Mouse (Mus musculus) myocyte (in vitro differentiated cells): ENCODE results near the gene Arl16. TPM values are rescaled to one million over a fixed set of nuclear protein-coding genes. Genes with fewer than 3 reads are reported as not detected.

Experiments used
- H3K27me3 ChIP-seq: one replicate; pipeline ENCODE4 v1.6.1; 2011; ENCODE audit not compliant: control insufficient read depth, insufficient read depth, insufficient read length
- H3K36me3 ChIP-seq: one replicate; pipeline ENCODE4 v1.6.1; 2011; ENCODE audit not compliant: control insufficient read depth, insufficient read depth
- H3K4me2 ChIP-seq: one replicate; pipeline ENCODE4 v1.6.1; 2011; ENCODE audit warnings: low read depth, control low read depth
- H3K4me3 ChIP-seq: one replicate; pipeline ENCODE4 v1.5.1; 2011; ENCODE audit warnings: mild to moderate bottlenecking, control low read depth, moderate library complexity
- H3K79me2 ChIP-seq: one replicate; pipeline ENCODE4 v1.6.1; 2011; ENCODE audit not compliant: control insufficient read depth, insufficient read depth
- H3ac ChIP-seq: one replicate; pipeline ENCODE4 v1.6.1; 2011; ENCODE audit not compliant: control insufficient read depth, insufficient read length
- CEBPB ChIP-seq: IDR thresholded peaks from 2 replicates; pipeline ENCODE4 v1.6.1; 2011; ENCODE audit warnings: mild to moderate bottlenecking, moderate library complexity; ENCODE audit not compliant: poor library complexity, insufficient read depth, severe bottlenecking
- E2F4 ChIP-seq: IDR thresholded peaks from one replicate; pipeline ENCODE4 v1.6.1; 2011; ENCODE audit warnings: mild to moderate bottlenecking, control low read depth, moderate library complexity; ENCODE audit not compliant: insufficient read depth
- MAX ChIP-seq: IDR thresholded peaks from one replicate; pipeline ENCODE4 v1.6.1; 2011; ENCODE audit warnings: low read depth, mild to moderate bottlenecking, control low read depth
- MYOD1 ChIP-seq, 3 experiments: IDR thresholded peaks; one replicate each; pipeline ENCODE4 v1.6.1; 2011; ENCODE audit warnings: control low read depth in 2 of 3, low read depth in 2 of 3, mild to moderate bottlenecking in 2 of 3, moderate library complexity in 1 of 3; ENCODE audit not compliant: insufficient read length in 2 of 3, control insufficient read depth in 1 of 3
- MYOG ChIP-seq, 3 experiments: IDR thresholded peaks; one replicate each; pipeline ENCODE4 v1.6.1; 2011; ENCODE audit warnings: control low read depth in 2 of 3, low read depth in 2 of 3, mild to moderate bottlenecking in 2 of 3; ENCODE audit not compliant: insufficient read length in 2 of 3, control insufficient read depth in 1 of 3, insufficient read depth in 1 of 3
- POLR2A ChIP-seq: IDR thresholded peaks from one replicate; pipeline ENCODE4 v1.6.1; 2011; ENCODE audit warnings: low read depth, mild to moderate bottlenecking, control low read depth, moderate library complexity; ENCODE audit not compliant: insufficient read length
- POLR2AphosphoS2 ChIP-seq: IDR thresholded peaks from one replicate; pipeline ENCODE4 v1.6.1; 2011; ENCODE audit warnings: low read depth, control low read depth; ENCODE audit not compliant: insufficient read length
- REST ChIP-seq: IDR thresholded peaks from one replicate; pipeline ENCODE4 v1.6.1; 2011; ENCODE audit warnings: mild to moderate bottlenecking, control low read depth, moderate library complexity; ENCODE audit not compliant: insufficient read depth, insufficient read length
- SRF ChIP-seq: IDR thresholded peaks from one replicate; pipeline ENCODE4 v1.6.1; 2011; ENCODE audit warnings: low read depth; ENCODE audit not compliant: control insufficient read depth, insufficient read length
- TCF12 ChIP-seq: IDR thresholded peaks from one replicate; pipeline ENCODE4 v1.6.1; 2011; ENCODE audit warnings: mild to moderate bottlenecking, control low read depth; ENCODE audit not compliant: poor library complexity, insufficient read depth, severe bottlenecking
- TCF3 ChIP-seq: IDR thresholded peaks from one replicate; pipeline ENCODE4 v1.6.1; 2011; ENCODE audit warnings: low read depth, control low read depth; ENCODE audit not compliant: insufficient read length
- USF1 ChIP-seq: IDR thresholded peaks from one replicate; pipeline ENCODE4 v1.6.1; 2011; ENCODE audit warnings: low read depth, mild to moderate bottlenecking, control low read depth, moderate library complexity
- polyA plus RNA-seq: library from polyadenylated mRNA; unstranded; fragments of >200 nt; fragmentation: generic; extraction: Trizol; gene quantifications from one replicate; pipeline ENCODE4 v1.2.1, GENCODE M21; 2012; ENCODE audit warnings: missing spikeins

The Arl16 gene
- polyA plus RNA-seq, 1 experiment = 15.6 TPM

DNA sequence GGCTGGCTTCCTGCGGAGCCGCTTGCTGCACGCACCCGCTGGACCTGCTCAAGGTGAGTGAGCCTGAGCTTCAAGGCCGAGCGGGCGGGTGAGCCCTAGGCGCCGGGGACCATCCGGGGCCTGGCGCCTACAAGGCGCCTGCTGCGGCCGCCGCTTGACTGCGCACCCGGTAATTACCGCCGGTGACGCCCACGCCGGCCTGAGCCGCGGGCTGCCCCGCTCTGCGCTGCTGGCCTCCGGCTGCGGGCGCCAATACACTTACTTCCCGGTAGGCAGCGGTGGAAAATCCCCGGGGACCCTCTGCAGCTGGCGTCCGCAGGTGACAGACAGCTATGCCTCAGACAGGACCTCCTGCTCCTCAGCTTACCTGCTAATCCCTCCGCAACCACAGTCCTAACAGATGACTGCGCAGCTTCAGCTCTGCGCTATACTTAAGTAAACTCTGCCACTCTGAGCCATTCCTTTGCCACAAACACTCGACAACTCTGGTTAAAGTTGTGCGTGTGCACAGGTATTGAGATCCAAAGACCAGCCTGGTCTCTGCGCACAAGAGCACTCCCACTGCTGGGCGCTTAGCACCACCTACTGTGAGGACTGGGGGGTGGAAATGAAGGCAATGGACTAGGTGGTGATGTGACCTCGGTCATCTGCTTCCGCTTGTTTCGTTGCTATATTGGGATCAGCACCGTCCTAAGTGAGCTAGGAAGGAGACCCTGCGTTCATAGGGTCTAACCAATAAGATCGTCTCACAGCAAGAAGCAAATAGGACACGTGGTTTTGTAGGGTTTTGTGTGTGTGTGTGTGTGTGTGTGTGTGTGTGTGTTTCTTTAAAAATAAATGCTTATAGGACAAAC lies 24.8 kb upstream of the Arl16 start:
- TF ChIP-seq USF1 = peak; percentile 84
- TF ChIP-seq SRF = peak; percentile 23
- TF ChIP-seq POLR2A = no peak
- TF ChIP-seq MYOD1 (IDR thresholded peaks at IDR 0.05; ENCODE audit: control insufficient read depth in 1 of 3, insufficient read length in 2 of 3, low read depth in 2 of 3) = peak in 2 of 3 experiments; percentile 64 to 84
- peak in 1 of 3 experiments; percentile 52 for TF ChIP-seq MYOG (IDR thresholded peaks at IDR 0.05; ENCODE audit: control insufficient read depth in 1 of 3, insufficient read depth in 1 of 3, insufficient read length in 2 of 3, low read depth in 2 of 3)
- peak overlapping the region; percentile 68 for H3K4me3 ChIP-seq
- peaks cover 14% of the 10 kb centered on the region for H3K36me3 ChIP-seq
- H3K79me2 ChIP-seq = peaks cover 10% of the 10 kb centered on the region
- H3K27me3 ChIP-seq = no peaks in the 10 kb centered on the region
- peak overlapping the region; percentile 79 for H3ac ChIP-seq
- H3K4me2 ChIP-seq = peak overlapping the region; percentile 85

DNA sequence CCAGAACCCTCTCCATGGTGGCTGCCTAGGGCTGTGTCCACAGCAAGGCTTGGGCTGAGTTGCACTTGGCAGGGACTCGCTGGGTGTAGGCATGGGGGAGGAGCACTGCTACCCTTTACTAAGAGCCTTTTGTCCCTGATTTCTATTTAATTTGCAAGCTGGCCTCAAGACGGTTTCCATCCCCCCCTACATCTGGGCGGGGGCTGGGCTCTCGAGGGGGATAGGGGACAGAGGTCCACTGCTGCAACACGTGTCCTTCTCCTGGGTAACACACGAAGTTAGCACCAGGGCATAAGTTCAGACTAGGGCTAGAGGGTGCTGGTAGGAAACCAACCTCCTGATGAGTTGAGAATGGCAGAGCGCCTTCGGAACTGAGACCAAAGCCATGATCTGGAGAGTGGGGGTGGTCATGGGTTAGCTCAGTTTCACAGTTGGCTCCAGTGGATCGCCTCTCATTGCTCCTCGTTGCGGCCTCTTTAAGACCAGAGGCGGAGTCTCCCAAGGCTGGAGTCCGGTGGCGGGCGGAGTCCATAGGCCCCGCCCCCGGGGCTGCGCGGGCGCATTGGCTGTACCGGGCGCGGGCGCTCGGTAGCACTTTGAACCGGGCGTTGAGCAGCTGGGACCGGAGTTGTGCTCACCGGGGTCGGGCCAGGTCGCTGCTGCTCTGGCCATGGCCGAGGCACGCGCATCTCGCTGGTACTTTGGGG lies 24.1 kb upstream of the Arl16 start, which contains the start of gene Slc25a10:
Gene Slc25a10, plus strand, starts transcription at position 524 of the 707 bp plus-strand sequence.
- Histone ChIP-seq H3K36me3 (peaks cover 22% of the 10 kb centered on the region), H3ac (peak within 1 kb of the TSS; percentile 79), H3K27me3 (no peaks in the 10 kb centered on the region), H3K4me2 (peak within 1 kb of the TSS; percentile 85), H3K4me3 (peak within 1 kb of the TSS; percentile 68), H3K79me2 (peaks cover 14% of the 10 kb centered on the region)
- TF ChIP-seq POLR2AphosphoS2 = peak; percentile 79
- peak in 1 of 3 experiments; percentile 19 for TF ChIP-seq MYOG (IDR thresholded peaks at IDR 0.05; ENCODE audit: control insufficient read depth in 1 of 3, insufficient read depth in 1 of 3, insufficient read length in 2 of 3, low read depth in 2 of 3)
- TF ChIP-seq CEBPB = no peak
- TF ChIP-seq TCF12 = no peak
- TF ChIP-seq USF1 = no peak
- TF ChIP-seq TCF3 = no peak
- no peak for TF ChIP-seq REST
- peak; percentile 13 for TF ChIP-seq SRF
- TF ChIP-seq E2F4 = peak; percentile 83
- TF ChIP-seq POLR2A = peak; percentile 86
- peak in 1 of 3 experiments; percentile 48 for TF ChIP-seq MYOD1 (IDR thresholded peaks at IDR 0.05; ENCODE audit: control insufficient read depth in 1 of 3, insufficient read length in 2 of 3, low read depth in 2 of 3)
- TF ChIP-seq MAX = no peak

DNA sequence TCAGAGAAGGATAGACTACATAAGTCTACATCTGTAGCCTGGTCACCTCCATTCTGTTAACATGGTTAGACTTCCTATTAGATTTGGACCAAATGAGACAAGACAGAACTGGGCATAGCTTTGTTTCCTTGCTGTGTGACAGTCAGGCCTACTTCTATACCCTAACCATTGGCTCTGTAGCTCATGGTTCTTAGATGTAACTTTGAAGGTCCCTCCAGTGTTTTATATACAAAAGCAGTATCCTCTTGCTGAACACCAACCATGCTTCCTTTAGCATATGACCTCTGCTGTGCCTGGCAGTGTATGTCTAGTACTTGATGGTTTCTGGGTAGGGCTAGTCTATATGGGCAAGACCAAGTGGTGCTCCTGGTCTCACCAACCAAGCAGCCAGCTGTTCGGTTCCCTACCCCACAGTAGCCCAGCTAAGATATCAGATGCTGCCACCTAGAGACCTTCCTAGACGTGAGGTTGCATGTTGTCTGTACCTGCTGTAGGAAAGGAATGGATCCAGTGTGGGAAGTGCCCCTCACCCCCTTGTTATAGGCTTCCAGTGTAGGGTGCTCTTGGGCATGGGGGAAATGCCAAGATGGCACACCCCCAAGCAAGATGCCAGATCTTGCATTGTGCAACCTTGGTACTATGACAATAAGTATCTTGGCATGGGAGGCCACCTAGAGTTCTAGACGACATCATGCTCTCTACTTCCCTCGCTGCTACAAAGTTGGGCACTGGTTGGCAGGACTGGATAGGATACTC lies 23.1 kb upstream of the Arl16 start:
- Histone ChIP-seq H3K27me3 (no peaks in the 10 kb centered on the region), H3ac (no peak overlapping the region), H3K4me3 (peak overlapping the region; percentile 68), H3K4me2 (peak overlapping the region; percentile 85), H3K79me2 (peaks cover 24% of the 10 kb centered on the region), H3K36me3 (peaks cover 17% of the 10 kb centered on the region)
- TF ChIP-seq MYOG (IDR thresholded peaks at IDR 0.05; ENCODE audit: control insufficient read depth in 1 of 3, insufficient read depth in 1 of 3, insufficient read length in 2 of 3, low read depth in 2 of 3) (no peak), CEBPB (0 out of 2 replicates have a peak, but pooled peaks have one; percentile 3), POLR2AphosphoS2 (peak; percentile 9)

DNA sequence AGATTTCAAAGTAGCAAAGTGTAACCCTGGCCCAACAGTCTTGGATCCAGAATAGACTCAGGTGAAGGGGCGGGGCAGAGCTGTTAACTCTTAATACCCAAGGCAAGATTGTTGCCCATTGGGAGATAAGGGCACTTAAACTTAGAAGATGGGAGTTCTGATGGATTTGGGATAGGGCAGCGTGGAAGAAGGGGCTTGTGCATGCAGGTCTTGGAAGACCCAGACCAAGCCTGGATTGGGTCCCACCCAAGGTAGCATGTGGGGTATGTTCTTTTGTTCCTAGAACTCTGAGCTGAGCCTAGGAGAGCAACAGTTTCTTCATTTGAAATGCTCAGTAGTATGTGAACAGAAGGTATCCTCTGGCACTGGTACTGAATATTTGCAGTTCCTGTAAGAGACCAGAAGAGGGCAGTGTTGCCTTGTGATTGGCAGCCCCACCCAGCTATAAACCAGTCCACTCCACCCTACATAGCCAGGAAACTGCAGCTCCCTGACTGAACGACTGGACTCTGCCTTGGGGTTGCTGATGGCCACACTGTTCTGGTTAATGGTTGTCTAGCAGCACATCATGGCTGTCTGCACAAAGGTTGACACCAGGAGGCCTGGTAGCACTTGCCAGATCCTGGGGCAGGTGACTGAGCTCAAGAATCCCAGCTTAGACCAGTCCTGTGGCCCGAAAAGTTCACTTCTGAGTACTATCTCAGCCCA lies 21.8 kb upstream of the Arl16 start:
- no peak overlapping the region for H3ac ChIP-seq
- H3K36me3 ChIP-seq = peaks cover 16% of the 10 kb centered on the region
- H3K79me2 ChIP-seq = peaks cover 34% of the 10 kb centered on the region
- TF ChIP-seq CEBPB (no peak), POLR2AphosphoS2 (peak; percentile 60)
- no peak overlapping the region for H3K4me3 ChIP-seq
- no peak overlapping the region for H3K4me2 ChIP-seq
- H3K27me3 ChIP-seq = no peaks in the 10 kb centered on the region
